Mouse (Mus musculus): ENCODE data around the gene Hsd17b10. TPM values are rescaled to one million over a fixed set of nuclear protein-coding genes. Genes with fewer than 3 reads are reported as not detected.

Gene Hsd17b10
- 136 and 151 TPM in 2 replicates for polyA plus RNA-seq (2015; fragmentation: Nextera tagmentation; extraction: Ambion mirVana)

GRCm38 (mm10) chrX:152001737-152002710 lies at the start of gene Hsd17b10:
TSS of gene Hsd17b10 (plus strand) at chrX:152001845.
- H3K9me3 ChIP-seq (ENCODE audit: control insufficient read depth, low read length) = no peaks in the 10 kb centered on the region
- H3K9ac ChIP-seq (ENCODE audit: low read length) = peak within 1 kb of the TSS; percentile 53
- no peaks in the 10 kb centered on the region for H3K4me1 ChIP-seq (replicated peaks; ENCODE audit: control insufficient read depth, insufficient read depth)
- no peaks in the 10 kb centered on the region for H3K27me3 ChIP-seq (ENCODE audit: control insufficient read depth, insufficient read depth, low read length)
- H3K36me3 ChIP-seq (ENCODE audit: control insufficient read depth, insufficient read depth, low read length) = no peaks in the 10 kb centered on the region
- 16% methylated on average over 38 of the region's 41 CpGs for WGBS
- H3K27ac ChIP-seq (replicated peaks) = peak within 1 kb of the TSS; percentile 70
- DNase-seq (ENCODE audit: low spot score) (peak; percentile 88), ATAC-seq (ENCODE audit: low FRiP score, low TSS enrichment) (peak; percentile 97)
- peak; percentile 50 for TF ChIP-seq CTCF (IDR thresholded peaks at IDR 0.05; ENCODE audit: low read depth)
- TF ChIP-seq EP300 (optimal IDR thresholded peaks at IDR 0.05) = no peak
- peak within 1 kb of the TSS; percentile 44 for H3K4me3 ChIP-seq (ENCODE audit: low read depth, low read length)
- peak within 1 kb of the TSS; percentile 68 for H3K4me2 ChIP-seq (replicated peaks; ENCODE audit: low read depth)

- H3K9me3 ChIP-seq (ENCODE audit: control insufficient read depth, low read length) = no peaks in the 10 kb centered on the region
- ATAC-seq (ENCODE audit: low FRiP score, low TSS enrichment) = no peak
- H3K36me3 ChIP-seq (ENCODE audit: control insufficient read depth, insufficient read depth, low read length) = no peaks in the 10 kb centered on the region
- H3K4me3 ChIP-seq (ENCODE audit: low read depth, low read length) = no peak overlapping the region
- no peaks in the 10 kb centered on the region for H3K4me1 ChIP-seq (replicated peaks; ENCODE audit: control insufficient read depth, insufficient read depth)
- no peak overlapping the region for H3K27ac ChIP-seq (replicated peaks)
- TF ChIP-seq EP300 (optimal IDR thresholded peaks at IDR 0.05) (no peak), CTCF (IDR thresholded peaks at IDR 0.05; ENCODE audit: low read depth) (no peak)
- H3K9ac ChIP-seq (ENCODE audit: low read length) = no peak overlapping the region
- no peaks in the 10 kb centered on the region for H3K27me3 ChIP-seq (ENCODE audit: control insufficient read depth, insufficient read depth, low read length)
- no peak overlapping the region for H3K4me2 ChIP-seq (replicated peaks; ENCODE audit: low read depth)
- DNase-seq (ENCODE audit: low spot score) = no peak
- WGBS = 67% methylated on average over 4 of the region's 4 CpGs
Observed at GRCm38 (mm10) chrX:151999006-151999710, 2.5 kb upstream of the Hsd17b10 start.

GRCm38 (mm10) chrX:152001182-152001684 lies 412 bp upstream of the Hsd17b10 start:
- ATAC-seq (ENCODE audit: low FRiP score, low TSS enrichment) = no peak
- 29% methylated on average over 9 of the region's 9 CpGs for WGBS
- H3K9ac ChIP-seq (ENCODE audit: low read length) = no peak overlapping the region

GRCm38 (mm10) chrX:152002865-152003264 lies 1.2 kb downstream of the Hsd17b10 start:
- no peaks in the 10 kb centered on the region for H3K36me3 ChIP-seq (ENCODE audit: control insufficient read depth, insufficient read depth, low read length)
- ATAC-seq (ENCODE audit: low FRiP score, low TSS enrichment) (no peak), DNase-seq (ENCODE audit: low spot score) (no peak)
- TF ChIP-seq EP300 (optimal IDR thresholded peaks at IDR 0.05) = no peak
- TF ChIP-seq CTCF (IDR thresholded peaks at IDR 0.05; ENCODE audit: low read depth) = no peak
- no peaks in the 10 kb centered on the region for H3K9me3 ChIP-seq (ENCODE audit: control insufficient read depth, low read length)
- peak overlapping the region; percentile 29; the same call in 1 of the 2 replicates for H3K4me2 ChIP-seq (replicated peaks; ENCODE audit: low read depth)
- no peak overlapping the region for H3K4me3 ChIP-seq (ENCODE audit: low read depth, low read length)
- 49% methylated on average over 2 of the region's 2 CpGs for WGBS
- H3K9ac ChIP-seq (ENCODE audit: low read length) = no peak overlapping the region
- no peak overlapping the region for H3K27ac ChIP-seq (replicated peaks)
- no peaks in the 10 kb centered on the region for H3K27me3 ChIP-seq (ENCODE audit: control insufficient read depth, insufficient read depth, low read length)
- H3K4me1 ChIP-seq (replicated peaks; ENCODE audit: control insufficient read depth, insufficient read depth) = no peaks in the 10 kb centered on the region

More at GRCm38 (mm10) chrX:152001182-152001684, 412 bp upstream of the Hsd17b10 start:
- Histone ChIP-seq H3K27me3 (ENCODE audit: control insufficient read depth, insufficient read depth, low read length) (no peaks in the 10 kb centered on the region), H3K27ac (replicated peaks) (no peak overlapping the region), H3K4me1 (replicated peaks; ENCODE audit: control insufficient read depth, insufficient read depth) (no peaks in the 10 kb centered on the region), H3K9me3 (ENCODE audit: control insufficient read depth, low read length) (no peaks in the 10 kb centered on the region), H3K36me3 (ENCODE audit: control insufficient read depth, insufficient read depth, low read length) (no peaks in the 10 kb centered on the region), H3K4me2 (replicated peaks; ENCODE audit: low read depth) (peak overlapping the region; percentile 68), H3K4me3 (ENCODE audit: low read depth, low read length) (peak overlapping the region; percentile 44)
- TF ChIP-seq CTCF (IDR thresholded peaks at IDR 0.05; ENCODE audit: low read depth) = no peak
- TF ChIP-seq EP300 (optimal IDR thresholded peaks at IDR 0.05) = no peak
- no peak for DNase-seq (ENCODE audit: low spot score)

- no peak overlapping the region for H3K4me2 ChIP-seq (replicated peaks; ENCODE audit: low read depth)
- no peak overlapping the region for H3K9ac ChIP-seq (ENCODE audit: low read length)
- no peak for DNase-seq (ENCODE audit: low spot score)
- 91% methylated on average over 1 of the region's 1 CpGs for WGBS
- TF ChIP-seq CTCF (IDR thresholded peaks at IDR 0.05; ENCODE audit: low read depth) = no peak
- no peak for TF ChIP-seq EP300 (optimal IDR thresholded peaks at IDR 0.05)
- ATAC-seq (ENCODE audit: low FRiP score, low TSS enrichment) = no peak
- H3K27ac ChIP-seq (replicated peaks) = no peak overlapping the region
- H3K4me3 ChIP-seq (ENCODE audit: low read depth, low read length) = no peak overlapping the region
- no peaks in the 10 kb centered on the region for H3K9me3 ChIP-seq (ENCODE audit: control insufficient read depth, low read length)
- H3K27me3 ChIP-seq (ENCODE audit: control insufficient read depth, insufficient read depth, low read length) = no peaks in the 10 kb centered on the region
- no peaks in the 10 kb centered on the region for H3K36me3 ChIP-seq (ENCODE audit: control insufficient read depth, insufficient read depth, low read length)
- no peaks in the 10 kb centered on the region for H3K4me1 ChIP-seq (replicated peaks; ENCODE audit: control insufficient read depth, insufficient read depth)
Observed at GRCm38 (mm10) chrX:152007863-152008262, 6.2 kb downstream of the Hsd17b10 start.
